Mouse (Mus musculus) forebrain, embryonic 14.5 days (tissue): ENCODE measurements around the gene Als2cl. TPM values are rescaled to one million over a fixed set of nuclear protein-coding genes. Genes with fewer than 3 reads are reported as not detected.

ENCODE experiments used
- ATAC-seq: fragments of 200-750 bp; cut with Nextera tagmentation; 2 replicates; pipeline ENCODE4 v1.8.0; 2017; ENCODE audit warnings: mild to moderate bottlenecking, moderate library complexity
- DNase-seq: peaks from one replicate; pipeline ENCODE4 v3.0.0-alpha.2; 2015; ENCODE audit warnings: low spot score
- H3K27ac ChIP-seq: fragments of 300-500 bp; sonication (generic); 2 replicates; pipeline ENCODE4 v1.5.1; 2014; ENCODE audit warnings: low read depth, mild to moderate bottlenecking, control low read depth, low read length, moderate library complexity
- H3K27me3 ChIP-seq: fragments of 300-500 bp; sonication (generic); replicated peaks from 2 replicates; pipeline ENCODE4 v1.6.1; 2014; ENCODE audit warnings: low read length, control low read depth, mixed read lengths; ENCODE audit not compliant: control insufficient read depth, insufficient read depth
- H3K36me3 ChIP-seq: fragments of 300-500 bp; sonication (generic); 2 replicates; pipeline ENCODE4 v1.6.1; 2014; ENCODE audit warnings: low read length, control low read depth; ENCODE audit not compliant: control insufficient read depth, insufficient read depth
- H3K4me1 ChIP-seq: fragments of 300-500 bp; sonication (generic); 2 replicates; pipeline ENCODE4 v1.6.1; 2014; ENCODE audit warnings: antibody characterized with exemption, low read length, control low read depth; ENCODE audit not compliant: control insufficient read depth, insufficient read depth
- H3K4me2 ChIP-seq: fragments of 300-500 bp; sonication (generic); 2 replicates; pipeline ENCODE4 v1.6.1; 2014; ENCODE audit warnings: mild to moderate bottlenecking, control low read depth, low read length
- H3K4me3 ChIP-seq: fragments of 300-500 bp; sonication (generic); 2 replicates; pipeline ENCODE4 v1.5.1; 2014; ENCODE audit warnings: low read depth, low read length, control low read depth
- H3K9ac ChIP-seq: fragments of 300-500 bp; sonication (generic); 2 replicates; pipeline ENCODE4 v1.6.1; 2014; ENCODE audit warnings: mild to moderate bottlenecking, low read length, control low read depth, moderate library complexity
- H3K9me3 ChIP-seq: fragments of 300-500 bp; sonication (generic); replicated peaks from 2 replicates; pipeline ENCODE4 v1.6.1; 2016; ENCODE audit warnings: low read length, control low read depth, mixed read lengths; ENCODE audit not compliant: control insufficient read depth
- WGBS: fragments of 180-500 bp; shearing (Covaris S2); extraction: QIAGEN DNeasy Blood & Tissue Kit; methylation state at CpG from one replicate; pipeline ENCODE4 v1.1.7; 2014; 5-methylcytosine and 5-hydroxymethylcytosine counted together
- polyA plus RNA-seq: library from polyadenylated mRNA; unstranded; fragments of >200 nt; fragmentation: Nextera tagmentation; extraction: Ambion mirVana; gene quantifications from 2 replicates; pipeline ENCODE4 v1.2.1, GENCODE M21; 2014

Gene Als2cl
- polyA plus RNA-seq, 1 experiment from 2014 or later = 0.62 TPM

DNA sequence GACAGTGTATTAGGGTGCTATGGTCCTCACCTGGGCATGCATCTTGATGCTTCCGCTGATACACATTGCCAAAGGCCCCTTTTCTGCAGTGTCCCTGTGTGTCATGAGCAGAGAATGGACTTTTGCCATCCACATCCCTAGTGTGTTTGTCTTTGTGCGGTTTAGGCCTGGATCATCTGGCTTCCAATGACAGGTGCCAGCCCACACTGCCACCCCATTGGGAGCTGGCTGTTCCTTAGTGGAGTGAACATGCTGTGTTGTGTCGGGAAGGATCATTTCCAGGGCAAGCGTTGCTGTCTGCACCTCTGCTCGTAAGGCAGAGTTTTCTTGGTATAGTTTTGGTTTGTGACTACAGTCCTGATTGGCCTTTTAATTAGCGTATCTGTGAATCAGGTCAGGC is 21.5 kb downstream of the Als2cl start:
- no peak for ATAC-seq

DNA sequence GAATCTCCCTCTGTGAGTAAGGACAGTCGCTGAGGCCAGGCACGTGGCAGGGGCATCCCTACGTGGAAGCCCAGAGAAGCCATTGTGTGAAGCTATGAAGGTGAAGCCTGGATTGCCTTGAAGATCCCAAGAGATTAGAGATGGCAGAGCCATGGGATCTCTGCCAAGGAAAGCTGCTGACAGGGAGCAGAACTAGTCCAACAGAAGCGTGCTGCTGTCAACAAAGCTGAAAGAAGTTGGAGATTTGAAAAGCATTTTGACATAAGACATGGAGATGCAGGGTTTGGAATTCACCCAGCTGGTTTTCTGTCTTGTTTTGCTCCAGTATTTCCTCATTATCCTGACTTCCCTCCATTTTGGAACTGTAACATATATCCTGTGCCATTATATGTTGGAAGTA is 22.6 kb downstream of the Als2cl start:
- no peaks in the 10 kb centered on the region for H3K4me1 ChIP-seq
- DNase-seq (peak; percentile 49), ATAC-seq (no peak)
- no peaks in the 10 kb centered on the region for H3K9me3 ChIP-seq
- no peak overlapping the region for H3K27ac ChIP-seq
- WGBS = 77% methylated on average over 4 of the region's 4 CpGs
- H3K4me3 ChIP-seq = no peak overlapping the region
- no peaks in the 10 kb centered on the region for H3K36me3 ChIP-seq
- H3K9ac ChIP-seq = no peak overlapping the region
- no peak overlapping the region for H3K4me2 ChIP-seq
- H3K27me3 ChIP-seq = no peaks in the 10 kb centered on the region

More for the DNA sequence above, 21.5 kb downstream of the Als2cl start:
- no peak for DNase-seq
- peaks cover 3% of the 10 kb centered on the region; the same call in 1 of the 2 replicates for H3K4me1 ChIP-seq
- no peak overlapping the region for H3K27ac ChIP-seq
- WGBS = 78% methylated on average over 6 of the region's 6 CpGs
- no peak overlapping the region for H3K9ac ChIP-seq
- H3K36me3 ChIP-seq = no peaks in the 10 kb centered on the region
- no peaks in the 10 kb centered on the region for H3K9me3 ChIP-seq
- no peak overlapping the region for H3K4me3 ChIP-seq
- H3K27me3 ChIP-seq = no peaks in the 10 kb centered on the region
- H3K4me2 ChIP-seq = no peak overlapping the region

DNA sequence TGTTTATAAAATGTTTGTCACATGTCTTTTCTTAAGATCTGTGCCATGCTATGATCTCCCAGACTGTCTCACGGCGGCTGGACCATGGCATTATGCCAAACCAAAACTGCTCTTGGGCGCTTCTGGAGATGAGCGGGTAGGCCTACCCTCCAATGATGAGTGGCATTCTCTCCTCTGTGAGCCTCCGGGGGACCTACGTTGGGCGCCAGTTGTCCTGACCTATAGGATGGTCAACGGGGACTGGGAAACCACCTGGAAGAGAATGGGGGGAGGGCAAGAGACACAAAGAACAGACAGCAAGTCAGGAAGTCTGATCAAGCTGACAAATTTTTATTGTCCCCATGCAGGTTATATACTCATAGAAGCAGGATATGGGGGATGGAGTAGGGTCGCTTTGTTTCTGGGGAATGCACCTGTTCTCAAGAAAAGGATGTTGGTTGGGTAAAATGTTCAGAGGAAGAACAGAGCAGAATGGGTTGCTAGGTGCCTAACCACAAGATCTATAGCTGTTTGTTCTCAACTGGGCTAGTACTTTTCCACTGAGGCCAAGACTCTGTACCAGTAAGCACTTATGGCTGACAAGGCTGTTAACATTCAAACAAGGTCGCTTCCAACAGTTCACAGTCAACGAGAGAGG is 27.6 kb downstream of the Als2cl start:
- Histone ChIP-seq H3K27ac (no peak overlapping the region), H3K27me3 (no peaks in the 10 kb centered on the region), H3K9me3 (no peaks in the 10 kb centered on the region), H3K4me3 (no peak overlapping the region), H3K36me3 (no peaks in the 10 kb centered on the region), H3K9ac (no peak overlapping the region), H3K4me1 (no peaks in the 10 kb centered on the region), H3K4me2 (no peak overlapping the region)
- WGBS = 93% methylated on average over 11 of the region's 11 CpGs
- no peak for ATAC-seq
- no peak for DNase-seq

DNA sequence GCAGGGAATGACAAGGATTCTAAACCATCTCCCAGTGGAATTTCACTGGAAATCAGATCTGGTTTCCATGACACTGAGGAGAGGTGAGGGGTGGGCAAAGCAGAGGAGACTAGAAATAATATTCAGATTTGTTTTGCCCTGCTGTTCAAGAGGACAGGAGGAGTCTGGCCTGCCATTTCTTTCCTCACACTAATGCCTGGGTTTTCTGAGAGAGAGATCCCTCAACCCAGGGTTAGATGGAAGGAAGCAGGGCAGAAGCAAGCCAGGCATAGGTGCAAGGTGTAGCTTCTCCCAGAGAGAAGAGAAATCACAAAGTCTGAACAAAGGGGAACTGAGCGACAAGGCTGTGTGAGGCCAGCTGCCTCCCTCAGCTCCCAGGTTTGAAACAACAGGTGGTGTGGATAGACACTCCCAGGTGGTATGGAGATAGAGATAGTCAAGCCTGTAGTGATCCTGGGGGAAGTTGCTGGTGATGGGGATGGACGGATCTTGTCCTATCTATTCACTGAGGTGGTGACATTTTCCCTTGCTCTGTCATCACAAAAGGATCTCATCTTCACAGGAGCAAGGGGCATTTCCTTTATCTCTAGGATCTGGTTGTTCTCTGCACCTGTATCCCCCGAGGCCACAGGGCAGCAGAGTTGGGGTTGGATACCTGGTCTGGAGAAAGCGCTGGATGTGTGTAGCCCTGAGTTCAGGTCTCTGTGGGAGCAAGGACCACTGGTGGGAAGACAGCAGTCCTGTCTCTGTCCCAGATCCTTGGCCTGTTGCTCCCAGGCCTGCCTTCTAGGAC is 28.4 kb downstream of the Als2cl start:
- Histone ChIP-seq H3K4me2 (no peak overlapping the region), H3K9me3 (no peaks in the 10 kb centered on the region), H3K4me3 (no peak overlapping the region), H3K9ac (no peak overlapping the region), H3K4me1 (no peaks in the 10 kb centered on the region), H3K27me3 (no peaks in the 10 kb centered on the region), H3K36me3 (no peaks in the 10 kb centered on the region), H3K27ac (no peak overlapping the region)
- no peak for ATAC-seq
- DNase-seq = no peak
- 78% methylated on average over 4 of the region's 4 CpGs for WGBS

DNA sequence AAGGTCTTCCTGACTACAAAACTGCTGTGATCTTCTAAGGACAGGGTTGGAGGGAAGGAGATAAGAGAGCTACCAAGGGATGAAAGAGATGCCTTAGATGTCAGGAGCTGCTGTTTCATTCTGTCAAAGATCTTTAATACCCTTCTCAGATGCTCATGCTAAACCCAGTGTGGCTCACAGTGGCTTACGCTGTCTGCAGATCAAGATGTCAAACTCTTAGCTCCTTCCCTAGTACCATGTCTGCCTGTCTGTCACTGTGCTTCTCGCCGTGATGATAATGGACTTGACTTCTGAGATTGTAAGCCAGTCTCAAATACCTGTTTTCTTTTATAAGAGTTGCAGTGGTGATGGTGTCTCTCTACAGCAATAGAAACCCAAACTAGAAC is 29.0 kb downstream of the Als2cl start:
- Histone ChIP-seq H3K9me3 (no peaks in the 10 kb centered on the region), H3K27ac (no peak overlapping the region), H3K4me1 (no peaks in the 10 kb centered on the region), H3K36me3 (no peaks in the 10 kb centered on the region), H3K27me3 (no peaks in the 10 kb centered on the region), H3K9ac (no peak overlapping the region), H3K4me3 (no peak overlapping the region), H3K4me2 (no peak overlapping the region)
- ATAC-seq (no peak), DNase-seq (no peak)
- 91% methylated on average over 3 of the region's 3 CpGs for WGBS

DNA sequence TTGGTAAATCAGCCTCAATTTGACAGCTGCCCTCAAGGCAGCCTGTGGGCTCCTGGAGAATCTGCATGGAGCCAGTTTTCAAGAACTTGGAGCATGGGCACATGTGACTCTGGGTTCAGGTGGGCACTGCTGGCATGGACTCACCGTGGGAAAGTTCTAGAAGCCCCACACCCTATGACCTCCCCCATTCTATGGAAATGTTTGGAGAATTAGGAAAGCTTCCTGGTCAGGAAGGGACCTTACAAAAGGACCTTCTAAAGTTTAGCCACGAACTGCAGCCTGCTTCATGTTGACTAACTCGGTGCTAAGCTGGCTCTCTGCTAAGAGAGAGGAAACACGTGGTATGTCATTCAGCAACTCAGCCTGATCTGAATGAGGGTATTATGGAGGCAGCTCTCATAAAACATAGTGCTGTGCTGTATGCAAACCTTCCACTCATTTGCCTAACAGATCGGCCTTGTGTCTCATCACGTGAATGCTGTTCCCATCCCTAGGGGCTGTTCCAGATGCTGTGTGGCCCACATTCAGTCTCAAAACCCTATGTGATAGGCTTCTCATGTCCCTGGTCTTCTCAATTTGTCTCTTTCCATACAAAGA is 29.8 kb downstream of the Als2cl start:
- no peaks in the 10 kb centered on the region for H3K27me3 ChIP-seq
- no peaks in the 10 kb centered on the region for H3K36me3 ChIP-seq
- H3K4me2 ChIP-seq = no peak overlapping the region
- no peaks in the 10 kb centered on the region for H3K4me1 ChIP-seq
- H3K4me3 ChIP-seq = no peak overlapping the region
- 75% methylated on average over 6 of the region's 6 CpGs for WGBS
- no peak for DNase-seq
- no peaks in the 10 kb centered on the region for H3K9me3 ChIP-seq
- H3K9ac ChIP-seq = no peak overlapping the region
- H3K27ac ChIP-seq = no peak overlapping the region
- ATAC-seq = no peak

DNA sequence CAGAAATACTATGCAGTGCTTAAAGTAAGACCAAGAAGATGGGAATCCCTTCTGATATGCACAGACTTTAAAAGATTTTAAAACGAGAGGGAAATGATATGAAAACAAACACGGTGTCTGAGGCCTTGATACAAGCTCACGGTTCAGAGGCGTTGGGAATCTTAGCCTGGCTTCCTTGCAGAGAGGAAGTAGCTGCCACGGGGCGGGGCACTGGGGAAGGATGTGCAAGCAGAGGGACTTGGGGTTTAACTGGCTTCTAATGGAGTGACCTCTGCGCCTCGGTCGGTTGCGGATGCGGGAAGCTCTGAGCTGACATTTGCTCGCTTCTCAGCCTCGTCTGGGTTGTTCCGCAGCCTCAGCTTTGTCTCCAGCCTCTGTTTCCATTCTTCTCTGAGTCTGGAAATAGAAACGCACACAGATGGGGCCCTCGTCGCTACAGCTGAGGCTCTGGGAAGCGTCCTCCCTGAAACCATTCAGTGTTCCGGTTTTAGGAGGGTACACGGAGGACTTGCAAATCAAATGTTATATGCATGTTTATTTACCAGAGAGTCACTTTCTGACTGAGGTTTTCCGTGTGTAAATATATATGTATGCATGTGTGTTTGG is 35.1 kb downstream of the Als2cl start:
- ATAC-seq = no peak
- no peak overlapping the region for H3K4me2 ChIP-seq
- 63% methylated on average over 21 of the region's 21 CpGs for WGBS

DNA sequence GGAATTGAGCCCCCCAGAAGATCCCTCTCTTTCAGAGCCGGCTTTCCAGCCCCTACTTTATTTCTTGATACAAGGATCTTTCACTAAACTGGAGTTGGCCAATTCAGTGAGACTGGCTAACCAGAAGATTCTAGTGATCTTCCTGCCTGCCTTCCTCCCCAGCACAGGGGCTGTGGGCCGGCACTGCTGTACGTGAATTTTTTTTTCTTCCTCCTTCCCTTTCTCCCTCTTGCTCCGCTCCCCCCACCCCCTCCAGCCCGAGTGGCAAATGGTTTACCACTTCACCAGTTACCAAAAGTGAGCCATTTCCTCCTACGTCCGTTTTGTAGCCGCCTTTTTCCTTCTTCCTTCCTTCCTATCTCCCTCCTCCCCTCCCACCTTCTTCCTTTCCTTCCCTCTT is 35.8 kb downstream of the Als2cl start:
- WGBS = 75% methylated on average over 8 of the region's 8 CpGs
- ATAC-seq = no peak

More for the DNA sequence above, 35.1 kb downstream of the Als2cl start:
- no peak overlapping the region for H3K27ac ChIP-seq
- no peaks in the 10 kb centered on the region for H3K4me1 ChIP-seq
- no peaks in the 10 kb centered on the region for H3K36me3 ChIP-seq
- H3K4me3 ChIP-seq = no peak overlapping the region
- H3K9me3 ChIP-seq = no peaks in the 10 kb centered on the region
- no peak for DNase-seq
- H3K27me3 ChIP-seq = no peaks in the 10 kb centered on the region
- H3K9ac ChIP-seq = no peak overlapping the region

More for the DNA sequence above, 35.8 kb downstream of the Als2cl start:
- H3K27me3 ChIP-seq = no peaks in the 10 kb centered on the region
- H3K9ac ChIP-seq = no peak overlapping the region
- no peak overlapping the region for H3K27ac ChIP-seq
- no peak overlapping the region for H3K4me2 ChIP-seq
- no peak overlapping the region for H3K4me3 ChIP-seq
- H3K4me1 ChIP-seq = no peaks in the 10 kb centered on the region
- no peaks in the 10 kb centered on the region for H3K9me3 ChIP-seq
- no peak for DNase-seq
- no peaks in the 10 kb centered on the region for H3K36me3 ChIP-seq
